Mouse (Mus musculus) heart, postnatal 0 days (tissue): ENCODE results near the gene Kcnq1. TPM values are rescaled to one million over a fixed set of nuclear protein-coding genes. Genes with fewer than 3 reads are reported as not detected.

Experiments used
- ATAC-seq: fragments of 200-750 bp; cut with Nextera tagmentation; 2 replicates; pipeline ENCODE4 v1.8.0; 2017; ENCODE audit warnings: low read depth, moderate number of reproducible peaks, moderate library complexity; ENCODE audit not compliant: insufficient read depth
- DNase-seq: peaks from one replicate; pipeline ENCODE4 v3.0.0-alpha.2; 2016; ENCODE audit warnings: low spot score
- H3K27ac ChIP-seq: fragments of 300-500 bp; sonication (generic); 2 replicates; pipeline ENCODE4 v1.5.1; 2014; ENCODE audit warnings: low read depth, mild to moderate bottlenecking
- H3K27me3 ChIP-seq: fragments of 300-500 bp; sonication (generic); 2 replicates; pipeline ENCODE4 v1.6.1; 2014; ENCODE audit warnings: low read length, mixed read lengths; ENCODE audit not compliant: control insufficient read depth, insufficient read depth
- H3K36me3 ChIP-seq: fragments of 300-500 bp; sonication (generic); replicated peaks from 2 replicates; pipeline ENCODE4 v1.6.1; 2014; ENCODE audit warnings: low read length, mixed read lengths; ENCODE audit not compliant: control insufficient read depth, insufficient read depth
- H3K4me1 ChIP-seq: fragments of 300-500 bp; sonication (generic); 2 replicates; pipeline ENCODE4 v1.6.1; 2014; ENCODE audit warnings: antibody characterized with exemption; ENCODE audit not compliant: control insufficient read depth, insufficient read depth
- H3K4me2 ChIP-seq: fragments of 300-500 bp; sonication (generic); 2 replicates; pipeline ENCODE4 v1.6.1; 2014; ENCODE audit warnings: low read depth, mild to moderate bottlenecking, low read length, moderate library complexity
- H3K4me3 ChIP-seq: fragments of 300-500 bp; sonication (generic); 2 replicates; pipeline ENCODE4 v1.5.1; 2014; ENCODE audit warnings: low read depth, low read length
- H3K9ac ChIP-seq: fragments of 300-500 bp; sonication (generic); replicated peaks from 2 replicates; pipeline ENCODE4 v1.6.1; 2014; ENCODE audit warnings: low read depth, low read length, mixed read lengths
- H3K9me3 ChIP-seq: fragments of 300-500 bp; sonication (generic); replicated peaks from 2 replicates; pipeline ENCODE4 v1.6.1; 2016; ENCODE audit warnings: low read length; ENCODE audit not compliant: control insufficient read depth
- CTCF ChIP-seq: IDR thresholded peaks from 2 replicates; pipeline ENCODE4 v1.5.1; 2016; ENCODE audit warnings: antibody characterized with exemption, control low read depth, low read depth
- EP300 ChIP-seq: IDR thresholded peaks from 2 replicates; pipeline ENCODE4 v1.6.1; 2016; ENCODE audit warnings: antibody characterized with exemption, low read depth
- WGBS: fragments of 180-500 bp; shearing (Covaris S2); extraction: QIAGEN DNeasy Blood & Tissue Kit; methylation state at CpG from one replicate; pipeline ENCODE4 v1.1.7; 2014; 5-methylcytosine and 5-hydroxymethylcytosine counted together
- polyA plus RNA-seq: library from polyadenylated mRNA; unstranded; fragments of >200 nt; fragmentation: Nextera tagmentation; extraction: Ambion mirVana; gene quantifications from 2 replicates; pipeline ENCODE4 v1.2.1, GENCODE M21; 2015
- total RNA-seq: library from RNA; depleted of rRNA; stranded (reverse); fragments of >200 nt; gene quantifications from 2 replicates; pipeline ENCODE4 v1.2.3, GENCODE M21; 2014; ENCODE audit warnings: low replicate concordance

Kcnq1 gene
- total and polyA plus RNA-seq, 2 experiments from 2014 or later = 37.2 to 75.9 TPM

DNA sequence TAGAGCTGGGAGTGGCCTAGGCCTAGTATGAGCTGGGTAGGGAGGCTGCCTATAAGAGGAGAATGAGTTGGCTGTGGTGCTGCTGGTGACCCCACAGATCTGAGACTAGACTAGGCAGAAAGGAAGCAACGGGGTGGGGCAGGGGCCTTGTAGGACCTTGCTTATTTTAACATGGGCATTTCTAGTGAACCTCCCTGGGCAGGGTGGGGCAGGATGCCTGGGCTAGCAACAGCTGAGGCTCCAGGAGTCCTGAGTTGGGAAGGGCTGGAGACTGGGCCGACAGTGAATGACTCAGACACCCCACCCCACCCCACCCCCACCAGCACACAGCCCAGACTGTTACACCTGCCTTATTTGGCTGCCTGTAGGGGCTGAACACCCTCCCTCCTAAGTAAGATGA, 43.5 kb upstream of the Kcnq1 start:
- H3K4me3 ChIP-seq = no peak overlapping the region
- H3K4me2 ChIP-seq = no peak overlapping the region
- no peak overlapping the region for H3K9ac ChIP-seq
- peaks cover 24% of the 10 kb centered on the region for H3K4me1 ChIP-seq
- H3K27me3 ChIP-seq = no peaks in the 10 kb centered on the region
- ATAC-seq = no peak
- TF ChIP-seq EP300 = no peak
- TF ChIP-seq CTCF = no peak
- H3K9me3 ChIP-seq = no peaks in the 10 kb centered on the region
- H3K36me3 ChIP-seq = peaks cover 78% of the 10 kb centered on the region
- peak overlapping the region; percentile 26; the same call in 1 of the 2 replicates for H3K27ac ChIP-seq
- WGBS = 71% methylated on average over 2 of the region's 2 CpGs
- DNase-seq = no peak

DNA sequence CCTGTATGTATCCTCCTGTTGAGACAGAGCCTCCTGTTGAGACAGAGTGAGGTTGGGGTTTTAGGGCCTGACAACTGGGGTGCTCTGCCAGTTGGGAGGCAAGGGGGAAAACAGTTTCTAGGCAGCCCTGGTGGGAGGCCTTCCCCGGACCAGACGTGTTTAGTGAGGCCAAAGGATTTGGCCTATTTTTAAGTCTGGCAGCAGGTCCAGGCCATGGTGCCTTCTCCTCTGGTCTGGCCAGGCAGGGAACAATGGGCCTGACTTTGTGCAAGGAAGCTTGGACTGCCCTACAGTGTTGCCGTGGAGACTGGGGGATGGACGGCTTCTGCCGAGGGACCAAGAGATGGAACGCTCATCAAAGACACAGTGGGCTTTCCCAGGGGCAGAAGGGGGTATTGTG, 41.9 kb upstream of the Kcnq1 start:
- DNase-seq (no peak), ATAC-seq (no peak)
- peaks cover 81% of the 10 kb centered on the region for H3K36me3 ChIP-seq
- no peak for TF ChIP-seq EP300
- no peak for TF ChIP-seq CTCF
- no peak overlapping the region for H3K4me2 ChIP-seq
- no peak overlapping the region for H3K9ac ChIP-seq
- no peaks in the 10 kb centered on the region for H3K27me3 ChIP-seq
- H3K4me3 ChIP-seq = no peak overlapping the region
- H3K4me1 ChIP-seq = peaks cover 17% of the 10 kb centered on the region
- H3K9me3 ChIP-seq = no peaks in the 10 kb centered on the region
- WGBS = 59% methylated on average over 6 of the region's 6 CpGs
- no peak overlapping the region; the same call in 1 of the 2 replicates for H3K27ac ChIP-seq

DNA sequence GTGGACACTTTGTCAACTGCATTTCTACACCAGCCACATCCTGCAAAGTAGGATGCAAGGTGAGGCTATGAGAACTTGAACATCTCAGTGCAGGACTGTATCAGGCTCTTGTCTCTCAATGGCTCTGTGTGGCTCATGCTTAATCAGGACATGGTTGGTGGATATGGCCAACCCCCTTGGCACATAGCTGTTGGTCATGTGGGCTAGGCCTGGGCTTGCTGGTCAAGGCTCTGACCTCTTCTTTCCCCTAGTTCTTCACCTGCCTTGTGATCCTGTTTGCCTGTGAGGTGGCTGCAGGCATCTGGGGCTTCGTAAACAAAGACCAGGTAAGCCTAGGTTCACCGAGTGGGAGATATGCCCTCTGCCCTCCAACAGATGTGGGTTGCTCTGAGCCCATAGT, 40.5 kb upstream of the Kcnq1 start:
- Histone ChIP-seq H3K4me2 (no peak overlapping the region), H3K36me3 (peaks cover 76% of the 10 kb centered on the region), H3K4me1 (peaks cover 18% of the 10 kb centered on the region), H3K4me3 (no peak overlapping the region), H3K27ac (no peak overlapping the region), H3K9ac (no peak overlapping the region), H3K27me3 (no peaks in the 10 kb centered on the region), H3K9me3 (no peaks in the 10 kb centered on the region)
- TF ChIP-seq EP300 = no peak
- TF ChIP-seq CTCF = no peak
- 96% methylated on average over 2 of the region's 2 CpGs for WGBS
- ATAC-seq (no peak), DNase-seq (no peak)

DNA sequence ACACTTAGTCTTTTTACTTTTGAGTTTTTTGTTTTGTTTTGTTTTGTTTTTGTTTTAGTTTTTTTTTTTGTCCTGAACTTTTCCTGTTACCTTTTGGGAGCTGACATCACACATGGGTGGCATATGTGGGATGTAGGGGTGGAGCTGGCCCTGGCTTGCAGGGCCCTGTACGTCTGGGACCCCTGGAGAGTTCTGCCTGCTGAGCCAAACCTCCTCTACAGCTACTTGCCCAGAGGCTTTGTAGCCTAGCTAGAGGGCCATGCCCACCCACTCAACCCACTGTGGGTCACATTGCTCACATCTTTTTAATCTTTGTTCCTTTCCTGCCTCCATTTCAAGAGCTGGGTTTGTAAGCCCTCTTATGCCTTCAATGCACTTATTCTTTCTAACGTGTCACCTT, 38.7 kb upstream of the Kcnq1 start:
- WGBS = 61% methylated on average over 2 of the region's 2 CpGs
- H3K9ac ChIP-seq = no peak overlapping the region
- no peaks in the 10 kb centered on the region for H3K27me3 ChIP-seq
- H3K4me2 ChIP-seq = no peak overlapping the region
- peaks cover 64% of the 10 kb centered on the region for H3K36me3 ChIP-seq
- H3K9me3 ChIP-seq = no peaks in the 10 kb centered on the region
- ATAC-seq (no peak), DNase-seq (no peak)
- H3K27ac ChIP-seq = peak overlapping the region; percentile 98
- no peak overlapping the region for H3K4me3 ChIP-seq
- TF ChIP-seq CTCF (no peak), EP300 (no peak)
- H3K4me1 ChIP-seq = peaks cover 19% of the 10 kb centered on the region

DNA sequence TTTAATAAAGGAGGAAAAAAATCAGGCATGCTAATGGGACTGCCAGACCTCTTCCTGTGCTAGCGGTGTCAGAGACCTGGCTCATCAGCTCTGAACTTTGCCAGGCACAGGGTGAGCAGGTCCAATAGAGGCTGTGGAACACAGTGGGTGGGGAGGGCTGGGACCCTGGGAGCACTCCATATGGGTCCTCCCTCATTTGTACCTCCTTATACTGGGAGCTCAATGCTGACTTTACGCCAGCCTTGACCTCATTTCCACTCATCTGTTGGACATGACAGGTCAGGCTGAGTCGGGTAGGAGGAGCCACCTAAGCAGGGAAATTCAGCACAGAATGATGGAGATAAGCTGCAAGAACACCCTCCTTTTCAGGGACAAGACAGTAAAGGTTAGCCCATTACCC, 38.3 kb upstream of the Kcnq1 start:
- H3K9ac ChIP-seq = no peak overlapping the region

DNA sequence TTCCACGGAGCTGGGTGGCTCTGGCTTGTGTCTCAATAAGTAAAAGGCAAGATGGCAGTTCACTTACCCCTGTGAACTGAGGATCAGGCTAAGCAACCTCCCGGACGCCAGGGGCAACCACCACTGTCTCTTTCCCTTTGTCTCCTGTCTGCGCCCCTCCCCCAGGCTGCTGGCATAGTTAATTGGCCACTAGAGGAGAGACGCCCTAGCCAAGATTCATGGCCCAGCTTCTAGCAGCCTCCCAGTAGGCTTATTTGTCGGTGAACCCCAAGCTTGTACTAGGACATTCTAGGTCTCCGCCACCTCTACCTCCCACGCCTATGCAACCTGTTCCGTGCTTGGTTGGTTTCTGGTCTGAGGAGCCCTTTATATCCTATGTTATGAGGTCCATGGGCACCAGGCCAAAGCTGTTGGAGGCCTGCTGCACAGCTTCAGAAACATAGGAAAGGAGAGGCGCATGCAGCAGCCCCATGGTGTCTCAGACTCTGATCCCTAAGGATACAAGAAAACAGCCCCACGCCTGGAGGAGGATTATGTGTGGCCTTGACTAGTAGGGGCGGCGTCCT, 37.8 kb upstream of the Kcnq1 start:
- DNase-seq (no peak), ATAC-seq (no peak; the same call in 1 of the 2 replicates)
- peaks cover 55% of the 10 kb centered on the region for H3K36me3 ChIP-seq
- no peaks in the 10 kb centered on the region for H3K9me3 ChIP-seq
- 48% methylated on average over 13 of the region's 13 CpGs for WGBS
- 0 out of 2 replicates have a peak overlapping the region, but pooled peaks have one; percentile 9 for H3K4me3 ChIP-seq
- H3K27me3 ChIP-seq = no peaks in the 10 kb centered on the region
- H3K4me2 ChIP-seq = peak overlapping the region; percentile 55
- H3K4me1 ChIP-seq = peaks cover 19% of the 10 kb centered on the region
- H3K27ac ChIP-seq = peak overlapping the region; percentile 98
- TF ChIP-seq CTCF (no peak), EP300 (no peak)
- no peak overlapping the region; the same call in 1 of the 2 replicates for H3K9ac ChIP-seq

More for the DNA sequence above, 38.3 kb upstream of the Kcnq1 start:
- Histone ChIP-seq H3K27me3 (no peaks in the 10 kb centered on the region), H3K4me1 (peaks cover 19% of the 10 kb centered on the region), H3K9me3 (no peaks in the 10 kb centered on the region), H3K4me2 (no peak overlapping the region), H3K27ac (peak overlapping the region; percentile 98), H3K36me3 (peaks cover 60% of the 10 kb centered on the region), H3K4me3 (no peak overlapping the region)
- ATAC-seq = no peak
- WGBS = 60% methylated on average over 3 of the region's 3 CpGs
- no peak for DNase-seq
- TF ChIP-seq CTCF (no peak), EP300 (no peak)
